Mouse (Mus musculus): ENCODE measurements around the gene Phtf2. TPM values are rescaled to one million over a fixed set of nuclear protein-coding genes. Genes with fewer than 3 reads are reported as not detected.

The Phtf2 gene
- polyA plus RNA-seq, 1 experiment from 2014 or later: 16.0 TPM

Other genes starting within 250 kb of the Phtf2 start
- gene Tmem60, start 67 bp upstream of the Phtf2 start, polyA plus RNA-seq (2016; fragmentation: Nextera tagmentation; extraction: Ambion mirVana): 58.8 and 59.9 TPM in 2 replicates
- gene Rsbn1l, start 74.3 kb upstream of the Phtf2 start, polyA plus RNA-seq (2016; fragmentation: Nextera tagmentation; extraction: Ambion mirVana): 4.8 and 5.5 TPM in 2 replicates
- gene Ptpn12, start 173.8 kb upstream of the Phtf2 start, polyA plus RNA-seq (2016; fragmentation: Nextera tagmentation; extraction: Ambion mirVana): 22.2 and 26.4 TPM in 2 replicates

Measured in hindbrain, embryonic 10.5 days (tissue).